10 mouse cellular contexts compared by ENCODE assay signal in genomic region chr3:51577816-51578749, GRCm38 (mm10). TPM values are rescaled to one million over a fixed set of nuclear protein-coding genes. Genes with fewer than 3 reads are reported as not detected.
DNase-seq lines count a peak whose midpoint lies in the region; TF ChIP-seq lines count a peak whose summit lies in the region.
"Had no signal": no experiment of that assay in that cellular context is flagged by ENCODE, and none has a peak within 500 bp of the region (broad histone marks: within the 10 kb centered on the region; RNA-seq: fewer than 3 reads in every experiment).

No protein-coding gene starts in this region.

- no peaks in the 10 kb centered on the region; the same call in 1 of the 2 replicates for H3K4me1 ChIP-seq in lung, adult 2 months (ENCODE audit: control insufficient read depth, insufficient read depth, low read length)

- peak overlapping the region; percentile 36 for H3K4me3 ChIP-seq in lung, adult 2 months (replicated peaks; ENCODE audit: extremely low read depth, low read depth, low read length)
- H3K4me3 ChIP-seq: erythroblast, embryonic 14.5 days; midbrain, embryonic 13.5 days had no signal

- no peak for TF ChIP-seq POLR2A in lung, adult 2 months (IDR thresholded peaks at IDR 0.05; ENCODE audit: borderline replicate concordance, extremely low read depth, low read depth, low read length)

- intact Hi-C loops in heart, postnatal 36 days (cut with DNase I), result no loop called here

- peak; percentile 36 for DNase-seq in thymus, postnatal 14 days
- no peak for DNase-seq in thymus, postnatal 10 days (ENCODE audit: low spot score in 2 of 2)
- DNase-seq in heart, postnatal 36 days, result peak; percentile 13 to 29
- DNase-seq in lung, adult 2 months, result peak; percentile 83
- DNase-seq in right cerebral cortex, postnatal 25 days, result no peak
- DNase-seq in B cell, adult 2 months, result no peak
- DNase-seq in layer of hippocampus, adult 9-11 months, result no peak
- no peak for DNase-seq in frontal cortex, postnatal 14 days (ENCODE audit: low spot score in 2 of 2)

- 57% methylated on average over 12 of the region's 12 CpGs for WGBS in lung, adult 2 months

- no peak for TF ChIP-seq CTCF in lung, adult 2 months (IDR thresholded peaks at IDR 0.05; ENCODE audit: insufficient read depth, low read length)

RNA-seq across cellular contexts. Expression of gene Setd7, which starts 17.4 kb away (rescaled TPM):
- 10 to 100 TPM; 57.2 to 62.0 TPM for total RNA-seq in heart, postnatal 36 days (2021)
- 16.8 and 23.5 TPM in 2 replicates for polyA plus RNA-seq in lung, adult 2 months (2012; rRNA removed)

Comparison
In these comparisons a context has a peak if more than half of its experiments do, and no peak if none do; other contexts are left out.
1. DNase-seq: peak in thymus, postnatal 14 days (single experiment), heart, postnatal 36 days (2 of 2) and lung, adult 2 months (single experiment); none in thymus, postnatal 10 days (0 of 2), right cerebral cortex, postnatal 25 days (single experiment), B cell, adult 2 months (0 of 2), layer of hippocampus, adult 9-11 months (single experiment) and frontal cortex, postnatal 14 days (0 of 2).